Mouse (Mus musculus) midbrain, embryonic 14.5 days (tissue): ENCODE measurements around the gene Olfr1505. TPM values are rescaled to one million over a fixed set of nuclear protein-coding genes. Genes with fewer than 3 reads are reported as not detected.

Source experiments
- ATAC-seq: fragments of 200-750 bp; cut with Nextera tagmentation; 2 replicates; pipeline ENCODE4 v1.8.0; 2017; ENCODE audit warnings: moderate number of reproducible peaks, moderate library complexity; ENCODE audit not compliant: low FRiP score, low TSS enrichment
- DNase-seq: peaks from one replicate; pipeline ENCODE4 v3.0.0-alpha.2; 2015
- H3K27ac ChIP-seq: fragments of 300-500 bp; sonication (generic); replicated peaks from 2 replicates; pipeline ENCODE4 v1.5.1; 2014; ENCODE audit warnings: mild to moderate bottlenecking, low read depth, low read length, moderate library complexity
- H3K27me3 ChIP-seq: fragments of 300-500 bp; sonication (generic); 2 replicates; pipeline ENCODE4 v1.6.1; 2014; ENCODE audit warnings: low read length, control low read depth, mixed read lengths; ENCODE audit not compliant: control insufficient read depth, insufficient read depth
- H3K36me3 ChIP-seq: fragments of 300-500 bp; sonication (generic); 2 replicates; pipeline ENCODE4 v1.6.1; 2014; ENCODE audit warnings: low read length, control low read depth; ENCODE audit not compliant: control insufficient read depth, insufficient read depth
- H3K4me1 ChIP-seq: fragments of 300-500 bp; sonication (generic); 2 replicates; pipeline ENCODE4 v1.6.1; 2014; ENCODE audit warnings: mild to moderate bottlenecking, antibody characterized with exemption, low read length, control low read depth; ENCODE audit not compliant: control insufficient read depth, insufficient read depth
- H3K4me2 ChIP-seq: fragments of 300-500 bp; sonication (generic); 2 replicates; pipeline ENCODE4 v1.6.1; 2014; ENCODE audit warnings: mild to moderate bottlenecking, low read length, moderate library complexity
- H3K4me3 ChIP-seq: fragments of 300-500 bp; sonication (generic); replicated peaks from 2 replicates; pipeline ENCODE4 v1.5.1; 2014; ENCODE audit warnings: low read depth, low read length
- H3K9ac ChIP-seq: fragments of 300-500 bp; sonication (generic); replicated peaks from 2 replicates; pipeline ENCODE4 v1.6.1; 2014; ENCODE audit warnings: mild to moderate bottlenecking, low read length, moderate library complexity
- H3K9me3 ChIP-seq: fragments of 300-500 bp; sonication (generic); 2 replicates; pipeline ENCODE4 v1.6.1; 2016; ENCODE audit warnings: low read length, control low read depth, mixed read lengths; ENCODE audit not compliant: control insufficient read depth
- WGBS: fragments of 180-500 bp; shearing (Covaris S2); extraction: QIAGEN DNeasy Blood & Tissue Kit; methylation state at CpG from one replicate; pipeline ENCODE4 v1.1.7; 2014; 5-methylcytosine and 5-hydroxymethylcytosine counted together
- polyA plus RNA-seq: library from polyadenylated mRNA; unstranded; fragments of >200 nt; fragmentation: Nextera tagmentation; extraction: Ambion mirVana; gene quantifications from 2 replicates; pipeline ENCODE4 v1.2.1, GENCODE M21; 2014

Olfr1505 gene
- polyA plus RNA-seq: not detected in 2 replicates

DNA sequence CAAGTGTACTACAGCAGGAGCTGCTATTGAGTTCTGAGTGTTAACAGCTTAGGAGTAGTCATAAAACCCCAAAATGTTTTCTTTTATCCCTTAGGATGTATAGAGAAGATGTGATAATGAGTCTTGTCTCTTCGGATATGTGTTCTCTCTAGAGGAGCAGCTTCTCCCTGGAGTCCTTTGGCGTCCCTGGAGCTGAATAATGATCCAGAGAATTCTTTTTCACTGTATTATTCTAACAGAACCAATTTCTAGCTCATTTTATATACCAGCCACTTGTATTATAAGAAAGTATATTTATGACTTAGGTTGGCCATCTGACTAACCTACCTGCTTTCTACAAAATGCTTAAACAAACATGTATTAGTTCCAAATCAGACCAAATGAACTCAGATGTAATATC, at the start of gene Olfr1505:
Olfr1505 (plus strand) TSS at position 301 of the 400 bp plus-strand sequence.
- 83% methylated on average over 2 of the region's 2 CpGs for WGBS
- Histone ChIP-seq H3K4me1 (no peaks in the 10 kb centered on the region), H3K4me2 (no peak within 1 kb of the TSS), H3K27ac (no peak within 1 kb of the TSS), H3K27me3 (no peaks in the 10 kb centered on the region), H3K36me3 (no peaks in the 10 kb centered on the region), H3K9me3 (no peaks in the 10 kb centered on the region), H3K9ac (no peak within 1 kb of the TSS), H3K4me3 (no peak within 1 kb of the TSS)
- DNase-seq (no peak), ATAC-seq (no peak)

DNA sequence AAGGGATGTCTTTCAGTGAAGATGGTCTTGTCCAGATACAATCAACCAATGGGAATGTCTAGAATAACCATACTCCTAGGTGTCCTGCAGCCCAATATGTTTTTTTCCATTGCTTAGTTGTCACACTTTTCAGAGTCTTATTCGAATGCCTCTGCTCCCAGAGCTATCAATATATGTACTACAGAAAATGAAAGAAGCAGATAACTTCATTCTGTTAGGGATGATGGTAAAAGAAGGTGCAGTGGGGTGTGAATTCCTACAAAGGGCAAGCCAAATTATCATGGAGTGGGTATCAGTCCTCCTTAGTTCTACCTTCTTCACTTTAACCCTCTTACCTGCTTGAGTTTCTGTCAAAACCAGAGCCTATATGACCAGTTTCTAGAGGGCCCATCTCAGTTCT, 15.5 kb upstream of the Olfr1505 start, which contains the start of gene Olfr1504:
Olfr1504 (minus strand) TSS at position 101 of the 400 bp plus-strand sequence.
- Histone ChIP-seq H3K4me3 (no peak within 1 kb of the TSS), H3K4me2 (no peak within 1 kb of the TSS), H3K9ac (no peak within 1 kb of the TSS), H3K27ac (no peak within 1 kb of the TSS), H3K4me1 (no peaks in the 10 kb centered on the region), H3K9me3 (no peaks in the 10 kb centered on the region), H3K36me3 (no peaks in the 10 kb centered on the region), H3K27me3 (no peaks in the 10 kb centered on the region)
- WGBS: 76% methylated on average over 1 of the region's 1 CpGs
- DNase-seq: no peak
- ATAC-seq: no peak

Other genes starting within 250 kb of the Olfr1505 start
- gene Olfr1491, start 216.3 kb upstream of the Olfr1505 start, polyA plus RNA-seq: not detected in 2 replicates
- gene Olfr1493-ps1, start 190.3 kb upstream of the Olfr1505 start, polyA plus RNA-seq: not detected in 2 replicates
- not detected in 2 replicates for gene Olfr1494, start 173.8 kb upstream of the Olfr1505 start, polyA plus RNA-seq
- not detected in 2 replicates for gene Olfr1495, start 148.9 kb upstream of the Olfr1505 start, polyA plus RNA-seq
- not detected in 2 replicates for gene Olfr1496, start 135.7 kb upstream of the Olfr1505 start, polyA plus RNA-seq
- gene Olfr1497, start 115.3 kb upstream of the Olfr1505 start, polyA plus RNA-seq: not detected in 2 replicates
- gene Olfr1499, start 94.1 kb upstream of the Olfr1505 start, polyA plus RNA-seq: not detected in 2 replicates
- not detected in 2 replicates for gene Olfr1500, start 83.0 kb upstream of the Olfr1505 start, polyA plus RNA-seq
- gene Olfr1501, start 62.8 kb upstream of the Olfr1505 start, polyA plus RNA-seq: not detected in 2 replicates
- not detected in 2 replicates for gene Olfr1502, start 51.7 kb upstream of the Olfr1505 start, polyA plus RNA-seq
- not detected in 2 replicates for gene Olfr1504, start 15.6 kb upstream of the Olfr1505 start, polyA plus RNA-seq